Mouse (Mus musculus): ENCODE results near the gene Fam126b. TPM values are rescaled to one million over a fixed set of nuclear protein-coding genes. Genes with fewer than 3 reads are reported as not detected.

Fam126b gene
- polyA plus RNA-seq, 1 experiment from 2014 or later: 4.1 TPM

DNA sequence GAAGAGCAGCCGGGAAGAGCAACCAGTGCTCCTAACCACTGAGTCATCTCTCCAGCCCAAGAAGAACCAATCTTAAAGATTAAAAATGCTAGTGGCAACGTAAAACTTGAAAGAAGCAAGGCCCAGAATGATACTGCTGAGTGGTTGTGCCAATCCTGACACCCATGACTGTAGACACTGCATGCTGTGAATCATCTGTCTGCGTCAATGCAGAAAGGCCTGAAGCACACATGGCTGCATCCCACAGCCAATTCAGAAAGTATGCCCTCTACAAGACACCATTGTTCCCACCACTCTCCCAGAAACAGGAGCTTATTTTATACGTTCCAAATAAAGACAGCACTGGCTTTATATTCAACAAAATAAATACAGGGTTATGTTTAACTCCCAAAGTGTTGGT, 103.5 kb downstream of the Fam126b start:
- H3K4me1 ChIP-seq (ENCODE audit: insufficient read depth): no peaks in the 10 kb centered on the region
- ATAC-seq: no peak
- no peaks in the 10 kb centered on the region for H3K27me3 ChIP-seq (ENCODE audit: insufficient read depth, low read length)
- WGBS (ENCODE audit: insufficient replicate concordance): 90% methylated on average over 4 of the region's 4 CpGs
- DNase-seq: no peak
- no peak overlapping the region for H3K4me2 ChIP-seq (ENCODE audit: low read depth, low read length)
- no peak overlapping the region for H3K4me3 ChIP-seq (ENCODE audit: low read depth, low read length)
- H3K27ac ChIP-seq (ENCODE audit: low read depth): no peak overlapping the region
- no peak overlapping the region for H3K9ac ChIP-seq (replicated peaks)
- H3K9me3 ChIP-seq (ENCODE audit: low read length): no peaks in the 10 kb centered on the region
- TF ChIP-seq CTCF (IDR thresholded peaks at IDR 0.05; ENCODE audit: low read depth) (no peak), EP300 (IDR thresholded peaks at IDR 0.05; ENCODE audit: low read depth) (no peak)
- H3K36me3 ChIP-seq (replicated peaks; ENCODE audit: insufficient read depth, low read length): peaks cover 55% of the 10 kb centered on the region

DNA sequence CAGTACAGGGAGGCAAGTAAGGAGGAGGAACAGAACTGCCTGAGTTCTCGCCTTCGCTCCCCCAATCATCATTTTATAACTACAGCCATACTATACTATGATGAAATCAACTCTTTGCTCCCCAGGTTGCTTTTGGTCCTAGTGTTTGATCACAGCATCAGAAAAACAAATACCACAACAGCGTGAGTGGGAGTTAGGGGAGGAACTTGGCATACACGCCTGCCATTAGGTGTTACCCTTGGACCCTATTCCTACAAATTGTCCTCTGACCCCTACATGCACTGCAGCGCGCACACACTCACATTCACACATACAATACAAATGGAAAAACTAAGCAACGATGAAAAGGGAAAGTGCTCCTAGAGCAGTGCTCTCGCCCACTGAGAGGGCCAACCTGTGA, 110.5 kb downstream of the Fam126b start:
- peak; percentile 77 for ATAC-seq
- Histone ChIP-seq H3K4me2 (ENCODE audit: low read depth, low read length) (no peak overlapping the region), H3K9me3 (ENCODE audit: low read length) (no peaks in the 10 kb centered on the region), H3K9ac (replicated peaks) (no peak overlapping the region), H3K27ac (ENCODE audit: low read depth) (no peak overlapping the region), H3K27me3 (ENCODE audit: insufficient read depth, low read length) (no peaks in the 10 kb centered on the region), H3K4me1 (ENCODE audit: insufficient read depth) (no peaks in the 10 kb centered on the region), H3K4me3 (ENCODE audit: low read depth, low read length) (no peak overlapping the region), H3K36me3 (replicated peaks; ENCODE audit: insufficient read depth, low read length) (peaks cover 61% of the 10 kb centered on the region)
- no peak for TF ChIP-seq EP300 (IDR thresholded peaks at IDR 0.05; ENCODE audit: low read depth)
- TF ChIP-seq CTCF (IDR thresholded peaks at IDR 0.05; ENCODE audit: low read depth): no peak
- 77% methylated on average over 8 of the region's 8 CpGs for WGBS (ENCODE audit: insufficient replicate concordance)
- no peak for DNase-seq

Other genes with a start within 250 kb of the Fam126b start
- 118 and 128 TPM in 2 replicates for gene Bzw1, start 193.4 kb downstream of the Fam126b start, polyA plus RNA-seq (2015; fragmentation: Nextera tagmentation; extraction: Ambion mirVana)
- 67.3 and 76.6 TPM in 2 replicates for gene Clk1, start 162.3 kb downstream of the Fam126b start, polyA plus RNA-seq (2015; fragmentation: Nextera tagmentation; extraction: Ambion mirVana)
- 9.6 and 11.2 TPM in 2 replicates for gene Nif3l1, start 141.2 kb downstream of the Fam126b start, polyA plus RNA-seq (2015; fragmentation: Nextera tagmentation; extraction: Ambion mirVana)
- gene Ppil3, start 140.8 kb downstream of the Fam126b start, polyA plus RNA-seq (2015; fragmentation: Nextera tagmentation; extraction: Ambion mirVana): 15.5 and 17.4 TPM in 2 replicates
- 11.1 and 12.9 TPM in 2 replicates for gene Orc2, start 81.2 kb downstream of the Fam126b start, polyA plus RNA-seq (2015; fragmentation: Nextera tagmentation; extraction: Ambion mirVana)
- 129 and 133 TPM in 2 replicates for gene Ndufb3, start 61 bp upstream of the Fam126b start, polyA plus RNA-seq (2015; fragmentation: Nextera tagmentation; extraction: Ambion mirVana)
- not detected in 2 replicates for gene Als2cr12, start 109.7 kb upstream of the Fam126b start, polyA plus RNA-seq (2015; fragmentation: Nextera tagmentation; extraction: Ambion mirVana)
- 29.6 and 30.2 TPM in 2 replicates for gene Cflar, start 125.2 kb upstream of the Fam126b start, polyA plus RNA-seq (2015; fragmentation: Nextera tagmentation; extraction: Ambion mirVana)
- gene Casp8, start 209.1 kb upstream of the Fam126b start, polyA plus RNA-seq (2015; fragmentation: Nextera tagmentation; extraction: Ambion mirVana): 21.6 and 21.8 TPM in 2 replicates

Measured in liver, postnatal 0 days (tissue).